Mouse (Mus musculus) forebrain, embryonic 16.5 days (tissue): Measurements from ENCODE around the gene Igdcc3. TPM values are rescaled to one million over a fixed set of nuclear protein-coding genes. Genes with fewer than 3 reads are reported as not detected.

Experiments
- ATAC-seq: fragments of 200-750 bp; cut with Nextera tagmentation; 2 replicates; pipeline ENCODE4 v1.8.0; 2017; ENCODE audit warnings: mild to moderate bottlenecking, moderate library complexity
- H3K27ac ChIP-seq: fragments of 300-500 bp; sonication (generic); 2 replicates; pipeline ENCODE4 v1.5.1; 2014; ENCODE audit warnings: low read length, control low read depth
- H3K27me3 ChIP-seq: fragments of 300-500 bp; sonication (generic); replicated peaks from 2 replicates; pipeline ENCODE4 v1.6.1; 2014; ENCODE audit warnings: low read length; ENCODE audit not compliant: control insufficient read depth, insufficient read depth
- H3K36me3 ChIP-seq: fragments of 300-500 bp; sonication (generic); 2 replicates; pipeline ENCODE4 v1.6.1; 2014; ENCODE audit not compliant: control insufficient read depth, insufficient read depth
- H3K4me1 ChIP-seq: fragments of 300-500 bp; sonication (generic); replicated peaks from 2 replicates; pipeline ENCODE4 v1.6.1; 2014; ENCODE audit warnings: low read length; ENCODE audit not compliant: control insufficient read depth, insufficient read depth
- H3K4me2 ChIP-seq: fragments of 300-500 bp; sonication (generic); 2 replicates; pipeline ENCODE4 v1.6.1; 2014; ENCODE audit warnings: mild to moderate bottlenecking, low read length, control low read depth
- H3K4me3 ChIP-seq: fragments of 300-500 bp; sonication (generic); replicated peaks from 2 replicates; pipeline ENCODE4 v1.5.1; 2014; ENCODE audit warnings: mild to moderate bottlenecking, low read length, control low read depth
- H3K9ac ChIP-seq: fragments of 300-500 bp; sonication (generic); replicated peaks from 2 replicates; pipeline ENCODE4 v1.6.1; 2014; ENCODE audit warnings: low read depth, low read length, control low read depth
- H3K9me3 ChIP-seq: fragments of 300-500 bp; sonication (generic); 2 replicates; pipeline ENCODE4 v1.6.1; 2016; ENCODE audit warnings: low read length; ENCODE audit not compliant: control insufficient read depth
- WGBS: fragments of 180-500 bp; shearing (Covaris S2); extraction: QIAGEN DNeasy Blood & Tissue Kit; methylation state at CpG from one replicate; pipeline ENCODE4 v1.1.7; 2014; 5-methylcytosine and 5-hydroxymethylcytosine counted together
- polyA plus RNA-seq: library from polyadenylated mRNA; unstranded; fragments of >200 nt; fragmentation: Nextera tagmentation; extraction: Ambion mirVana; gene quantifications from 2 replicates; pipeline ENCODE4 v1.2.1, GENCODE M21; 2015

Gene Igdcc3
- polyA plus RNA-seq, 1 experiment from 2014 or later = 8.5 TPM

GRCm38 (mm10) chr9:65109132-65110072 lies 31.6 kb upstream of the Igdcc3 start:
- Histone ChIP-seq H3K4me2 (peak overlapping the region; percentile 45), H3K9me3 (no peaks in the 10 kb centered on the region), H3K4me3 (peak overlapping the region; percentile 16), H3K27ac (peak overlapping the region; percentile 82), H3K36me3 (0 out of 2 replicates have a peak, but pooled peaks cover 1% of the 10 kb centered on the region), H3K9ac (peak overlapping the region; percentile 1; the same call in 1 of the 2 replicates), H3K27me3 (no peaks in the 10 kb centered on the region), H3K4me1 (peaks cover 19% of the 10 kb centered on the region)
- ATAC-seq = peak; percentile 96
- 6% methylated on average over 24 of the region's 24 CpGs for WGBS

- H3K9me3 ChIP-seq = no peaks in the 10 kb centered on the region
- no peak overlapping the region for H3K4me3 ChIP-seq
Measured at GRCm38 (mm10) chr9:65111698-65112097, 29.3 kb upstream of the Igdcc3 start.

GRCm38 (mm10) chr9:65113694-65114093 lies 27.3 kb upstream of the Igdcc3 start:
- no peak overlapping the region for H3K4me3 ChIP-seq
- no peak overlapping the region for H3K27ac ChIP-seq
- H3K4me1 ChIP-seq = peaks cover 18% of the 10 kb centered on the region
- H3K9ac ChIP-seq = no peak overlapping the region
- H3K4me2 ChIP-seq = no peak overlapping the region
- no peaks in the 10 kb centered on the region for H3K9me3 ChIP-seq
- no peak for ATAC-seq
- WGBS = 91% methylated on average over 2 of the region's 2 CpGs
- H3K36me3 ChIP-seq = 0 out of 2 replicates have a peak, but pooled peaks cover 3% of the 10 kb centered on the region
- H3K27me3 ChIP-seq = no peaks in the 10 kb centered on the region

More at GRCm38 (mm10) chr9:65111698-65112097, 29.3 kb upstream of the Igdcc3 start:
- no peak for ATAC-seq
- Histone ChIP-seq H3K27ac (no peak overlapping the region), H3K4me1 (peaks cover 19% of the 10 kb centered on the region), H3K36me3 (0 out of 2 replicates have a peak, but pooled peaks cover 3% of the 10 kb centered on the region), H3K9ac (no peak overlapping the region), H3K4me2 (no peak overlapping the region), H3K27me3 (no peaks in the 10 kb centered on the region)
- 94% methylated on average over 5 of the region's 5 CpGs for WGBS

GRCm38 (mm10) chr9:65115891-65116290 lies 25.1 kb upstream of the Igdcc3 start:
- Histone ChIP-seq H3K27ac (no peak overlapping the region), H3K4me2 (no peak overlapping the region), H3K4me1 (no peaks in the 10 kb centered on the region), H3K9ac (no peak overlapping the region), H3K36me3 (0 out of 2 replicates have a peak, but pooled peaks cover 3% of the 10 kb centered on the region), H3K27me3 (no peaks in the 10 kb centered on the region), H3K4me3 (no peak overlapping the region), H3K9me3 (no peaks in the 10 kb centered on the region)
- ATAC-seq = no peak
- WGBS = 73% methylated on average over 2 of the region's 2 CpGs

GRCm38 (mm10) chr9:65117516-65117915 lies 23.5 kb upstream of the Igdcc3 start:
- Histone ChIP-seq H3K9me3 (no peaks in the 10 kb centered on the region), H3K36me3 (0 out of 2 replicates have a peak, but pooled peaks cover 3% of the 10 kb centered on the region), H3K27ac (no peak overlapping the region), H3K9ac (no peak overlapping the region), H3K27me3 (no peaks in the 10 kb centered on the region), H3K4me2 (no peak overlapping the region), H3K4me3 (no peak overlapping the region), H3K4me1 (no peaks in the 10 kb centered on the region; the same call in 1 of the 2 replicates)
- 72% methylated on average over 2 of the region's 2 CpGs for WGBS
- no peak for ATAC-seq

GRCm38 (mm10) chr9:65120935-65121334 lies 20.1 kb upstream of the Igdcc3 start:
- Histone ChIP-seq H3K27ac (no peak overlapping the region), H3K9me3 (no peaks in the 10 kb centered on the region), H3K36me3 (0 out of 2 replicates have a peak, but pooled peaks cover 2% of the 10 kb centered on the region), H3K4me2 (no peak overlapping the region), H3K4me1 (peaks cover 7% of the 10 kb centered on the region), H3K9ac (no peak overlapping the region), H3K4me3 (no peak overlapping the region), H3K27me3 (no peaks in the 10 kb centered on the region)
- WGBS = 2% methylated on average over 3 of the region's 3 CpGs
- ATAC-seq = peak; percentile 68

- Histone ChIP-seq H3K4me3 (peak overlapping the region; percentile 21; the same call in 1 of the 2 replicates), H3K27me3 (no peaks in the 10 kb centered on the region), H3K4me1 (peaks cover 7% of the 10 kb centered on the region), H3K9me3 (no peaks in the 10 kb centered on the region), H3K36me3 (0 out of 2 replicates have a peak, but pooled peaks cover 2% of the 10 kb centered on the region), H3K4me2 (peak overlapping the region; percentile 34), H3K9ac (peak overlapping the region; percentile 35; the same call in 1 of the 2 replicates), H3K27ac (no peak overlapping the region)
- peak; percentile 32; the same call in 1 of the 2 replicates for ATAC-seq
- 20% methylated on average over 18 of the region's 18 CpGs for WGBS
Measured at GRCm38 (mm10) chr9:65122545-65122944, 18.4 kb upstream of the Igdcc3 start.

- Histone ChIP-seq H3K27ac (no peak overlapping the region), H3K9ac (peak overlapping the region; percentile 73), H3K9me3 (no peaks in the 10 kb centered on the region), H3K4me1 (peaks cover 7% of the 10 kb centered on the region), H3K4me3 (peak overlapping the region; percentile 47), H3K36me3 (0 out of 2 replicates have a peak, but pooled peaks cover 2% of the 10 kb centered on the region), H3K4me2 (peak overlapping the region; percentile 84), H3K27me3 (no peaks in the 10 kb centered on the region)
- ATAC-seq = peak; percentile 49
- WGBS = 3% methylated on average over 48 of the region's 48 CpGs
Measured at GRCm38 (mm10) chr9:65123552-65124168, 17.3 kb upstream of the Igdcc3 start.
